Mouse (Mus musculus) lung, embryonic 15.5 days (tissue): ENCODE data around the gene Akap7. TPM values are rescaled to one million over a fixed set of nuclear protein-coding genes. Genes with fewer than 3 reads are reported as not detected.

Source experiments
- ATAC-seq: fragments of 200-750 bp; cut with Nextera tagmentation; 2 replicates; pipeline ENCODE4 v1.8.0; 2017; ENCODE audit warnings: moderate number of reproducible peaks, borderline replicate concordance; ENCODE audit not compliant: low FRiP score, low TSS enrichment; ENCODE audit errors: extremely low read depth
- H3K27ac ChIP-seq: fragments of 300-500 bp; sonication (generic); 2 replicates; pipeline ENCODE4 v1.5.1; 2015; ENCODE audit warnings: moderate library complexity, mild to moderate bottlenecking, inconsistent platforms
- H3K27me3 ChIP-seq: fragments of 300-500 bp; sonication (generic); 2 replicates; pipeline ENCODE4 v1.6.1; 2015; ENCODE audit warnings: inconsistent platforms
- H3K36me3 ChIP-seq: fragments of 300-500 bp; sonication (generic); 2 replicates; pipeline ENCODE4 v1.6.1; 2015; ENCODE audit warnings: inconsistent platforms
- H3K4me1 ChIP-seq: fragments of 300-500 bp; sonication (generic); 2 replicates; pipeline ENCODE4 v1.6.1; 2015; ENCODE audit warnings: inconsistent platforms
- H3K4me2 ChIP-seq: fragments of 300-500 bp; sonication (generic); 2 replicates; pipeline ENCODE4 v1.6.1; 2015; ENCODE audit warnings: inconsistent platforms, mild to moderate bottlenecking, moderate library complexity
- H3K4me3 ChIP-seq: fragments of 300-500 bp; sonication (generic); 2 replicates; pipeline ENCODE4 v1.5.1; 2015; ENCODE audit warnings: mild to moderate bottlenecking, inconsistent platforms
- H3K9ac ChIP-seq: fragments of 300-500 bp; sonication (generic); 2 replicates; pipeline ENCODE4 v1.6.1; 2015; ENCODE audit warnings: inconsistent platforms
- H3K9me3 ChIP-seq: fragments of 300-500 bp; sonication (generic); 2 replicates; pipeline ENCODE4 v1.6.1; 2016; ENCODE audit warnings: inconsistent platforms
- WGBS: fragments of 180-500 bp; shearing (Covaris S2); methylation state at CpG from one replicate; pipeline ENCODE4 v1.1.7; 2015; 5-methylcytosine and 5-hydroxymethylcytosine counted together
- polyA plus RNA-seq: library from polyadenylated mRNA; unstranded; fragments of >200 nt; fragmentation: Nextera tagmentation; extraction: Ambion mirVana; gene quantifications from 2 replicates; pipeline ENCODE4 v1.2.1, GENCODE M21; 2015

The Akap7 gene
- polyA plus RNA-seq, 1 experiment from 2014 or later, result 25.4 TPM

- peak overlapping the region; percentile 74 for H3K4me2 ChIP-seq
- WGBS, result 2% methylated on average over 81 of the region's 81 CpGs
- ATAC-seq, result peak; percentile 96
- H3K9me3 ChIP-seq, result no peaks in the 10 kb centered on the region
- no peaks in the 10 kb centered on the region for H3K27me3 ChIP-seq
- peak overlapping the region; percentile 98 for H3K27ac ChIP-seq
- H3K9ac ChIP-seq, result peak overlapping the region; percentile 75
- H3K4me3 ChIP-seq, result peak overlapping the region; percentile 80
- H3K36me3 ChIP-seq, result no peaks in the 10 kb centered on the region
- H3K4me1 ChIP-seq, result peaks cover 17% of the 10 kb centered on the region; the same call in 1 of the 2 replicates
Measured at GRCm38 (mm10) chr10:25296657-25297369, 10.9 kb downstream of the Akap7 start.

- 32% methylated on average over 8 of the region's 8 CpGs for WGBS
- Histone ChIP-seq H3K27ac (peak overlapping the region; percentile 98), H3K27me3 (no peaks in the 10 kb centered on the region), H3K9me3 (no peaks in the 10 kb centered on the region), H3K4me3 (peak overlapping the region; percentile 80), H3K9ac (peak overlapping the region; percentile 75), H3K4me2 (peak overlapping the region; percentile 74), H3K36me3 (no peaks in the 10 kb centered on the region), H3K4me1 (peaks cover 19% of the 10 kb centered on the region)
- ATAC-seq, result no peak
Measured at GRCm38 (mm10) chr10:25296286-25296656, 11.4 kb downstream of the Akap7 start.

- Histone ChIP-seq H3K36me3 (no peaks in the 10 kb centered on the region), H3K4me1 (peaks cover 23% of the 10 kb centered on the region), H3K27ac (no peak overlapping the region; the same call in 1 of the 2 replicates), H3K9me3 (no peaks in the 10 kb centered on the region), H3K4me2 (peak overlapping the region; percentile 74; the same call in 1 of the 2 replicates), H3K27me3 (no peaks in the 10 kb centered on the region), H3K9ac (no peak overlapping the region), H3K4me3 (peak overlapping the region; percentile 80; the same call in 1 of the 2 replicates)
- ATAC-seq, result no peak
- WGBS, result 79% methylated on average over 9 of the region's 9 CpGs
Measured at GRCm38 (mm10) chr10:25295836-25296235, 11.8 kb downstream of the Akap7 start.

GRCm38 (mm10) chr10:25294999-25295398 is 12.7 kb downstream of the Akap7 start:
- Histone ChIP-seq H3K9me3 (no peaks in the 10 kb centered on the region), H3K9ac (no peak overlapping the region), H3K27me3 (no peaks in the 10 kb centered on the region), H3K4me3 (no peak overlapping the region), H3K36me3 (no peaks in the 10 kb centered on the region), H3K4me2 (no peak overlapping the region), H3K4me1 (peaks cover 24% of the 10 kb centered on the region), H3K27ac (no peak overlapping the region)
- 82% methylated on average over 7 of the region's 7 CpGs for WGBS
- ATAC-seq, result no peak

- no peak overlapping the region for H3K27ac ChIP-seq
- WGBS, result 92% methylated on average over 3 of the region's 3 CpGs
- no peaks in the 10 kb centered on the region for H3K27me3 ChIP-seq
- no peaks in the 10 kb centered on the region for H3K9me3 ChIP-seq
- H3K4me1 ChIP-seq, result peaks cover 24% of the 10 kb centered on the region
- ATAC-seq, result no peak
- H3K36me3 ChIP-seq, result no peaks in the 10 kb centered on the region
- H3K4me3 ChIP-seq, result no peak overlapping the region
- no peak overlapping the region for H3K4me2 ChIP-seq
- no peak overlapping the region for H3K9ac ChIP-seq
Measured at GRCm38 (mm10) chr10:25293796-25294195, 13.9 kb downstream of the Akap7 start.

- Histone ChIP-seq H3K9me3 (no peaks in the 10 kb centered on the region), H3K9ac (no peak overlapping the region), H3K4me3 (no peak overlapping the region), H3K4me2 (no peak overlapping the region), H3K4me1 (peaks cover 6% of the 10 kb centered on the region), H3K36me3 (no peaks in the 10 kb centered on the region), H3K27me3 (no peaks in the 10 kb centered on the region), H3K27ac (peak overlapping the region; percentile 24; the same call in 1 of the 2 replicates)
- peak; percentile 73 for ATAC-seq
- 53% methylated on average over 4 of the region's 4 CpGs for WGBS
Measured at GRCm38 (mm10) chr10:25291053-25291452, 16.6 kb downstream of the Akap7 start.

- H3K36me3 ChIP-seq, result no peaks in the 10 kb centered on the region
- no peaks in the 10 kb centered on the region for H3K27me3 ChIP-seq
- no peak overlapping the region for H3K4me2 ChIP-seq
- ATAC-seq, result peak; percentile 42; the same call in 1 of the 2 replicates
- H3K27ac ChIP-seq, result no peak overlapping the region
- no peak overlapping the region for H3K4me3 ChIP-seq
- H3K4me1 ChIP-seq, result peaks cover 12% of the 10 kb centered on the region
- H3K9me3 ChIP-seq, result no peaks in the 10 kb centered on the region
- WGBS, result 44% methylated on average over 11 of the region's 11 CpGs
- no peak overlapping the region for H3K9ac ChIP-seq
Measured at GRCm38 (mm10) chr10:25285100-25285811, 22.4 kb downstream of the Akap7 start.

- no peak for ATAC-seq
- H3K36me3 ChIP-seq, result no peaks in the 10 kb centered on the region
- 83% methylated on average over 8 of the region's 8 CpGs for WGBS
- peaks cover 15% of the 10 kb centered on the region for H3K4me1 ChIP-seq
- no peak overlapping the region for H3K4me3 ChIP-seq
- no peak overlapping the region for H3K9ac ChIP-seq
- no peak overlapping the region for H3K4me2 ChIP-seq
- H3K27me3 ChIP-seq, result no peaks in the 10 kb centered on the region
- H3K9me3 ChIP-seq, result no peaks in the 10 kb centered on the region
- no peak overlapping the region for H3K27ac ChIP-seq
Measured at GRCm38 (mm10) chr10:25284427-25285099, 23.1 kb downstream of the Akap7 start.

- whole genome bisulfite sequencing, result 45% methylated on average over 7 of the region's 7 CpGs
- Histone ChIP-seq H3K4me3 (no peak overlapping the region), H3K9ac (no peak overlapping the region), H3K9me3 (no peaks in the 10 kb centered on the region), H3K4me1 (peaks cover 17% of the 10 kb centered on the region), H3K36me3 (no peaks in the 10 kb centered on the region), H3K4me2 (no peak overlapping the region), H3K27me3 (no peaks in the 10 kb centered on the region), H3K27ac (peak overlapping the region; percentile 25; the same call in 1 of the 2 replicates)
- no peak for ATAC-seq
Measured at GRCm38 (mm10) chr10:25283397-25283796, 24.3 kb downstream of the Akap7 start.

- H3K4me3 ChIP-seq, result no peak overlapping the region
- no peaks in the 10 kb centered on the region for H3K36me3 ChIP-seq
- peaks cover 23% of the 10 kb centered on the region for H3K4me1 ChIP-seq
- no peak overlapping the region for H3K9ac ChIP-seq
- H3K4me2 ChIP-seq, result no peak overlapping the region
- 0 out of 2 replicates have a peak overlapping the region, but pooled peaks have one; percentile 33 for H3K27ac ChIP-seq
- WGBS, result 54% methylated on average over 5 of the region's 5 CpGs
- H3K27me3 ChIP-seq, result no peaks in the 10 kb centered on the region
- H3K9me3 ChIP-seq, result no peaks in the 10 kb centered on the region
- ATAC-seq, result no peak
Measured at GRCm38 (mm10) chr10:25280141-25280540, 27.5 kb downstream of the Akap7 start.

GRCm38 (mm10) chr10:25279406-25279805 is 28.3 kb downstream of the Akap7 start:
- no peak for ATAC-seq

More at GRCm38 (mm10) chr10:25279406-25279805, 28.3 kb downstream of the Akap7 start:
- no peak overlapping the region for H3K4me2 ChIP-seq
- H3K27me3 ChIP-seq, result no peaks in the 10 kb centered on the region
- H3K36me3 ChIP-seq, result no peaks in the 10 kb centered on the region
- no peak overlapping the region for H3K9ac ChIP-seq
- peaks cover 26% of the 10 kb centered on the region for H3K4me1 ChIP-seq
- no peaks in the 10 kb centered on the region for H3K9me3 ChIP-seq
- 74% methylated on average over 3 of the region's 3 CpGs for WGBS
- no peak overlapping the region for H3K27ac ChIP-seq
- no peak overlapping the region for H3K4me3 ChIP-seq
